Mouse (Mus musculus) forebrain, embryonic 12.5 days (tissue): ENCODE data around the gene Gm5431. TPM values are rescaled to one million over a fixed set of nuclear protein-coding genes. Genes with fewer than 3 reads are reported as not detected.
"Not testable (repeated sequence)": the region's sequence is repeated elsewhere in the genome, so short reads cannot be mapped to it uniquely, and the experiment has no call there.

ENCODE experiments used
- ATAC-seq: fragments of 200-750 bp; cut with Nextera tagmentation; 2 replicates; pipeline ENCODE4 v1.8.0; 2017; ENCODE audit warnings: moderate TSS enrichment; ENCODE audit not compliant: low FRiP score
- H3K27ac ChIP-seq: fragments of 300-500 bp; sonication (generic); 2 replicates; pipeline ENCODE4 v1.5.1; 2016; ENCODE audit warnings: mild to moderate bottlenecking
- H3K27me3 ChIP-seq: fragments of 300-500 bp; sonication (generic); 2 replicates; pipeline ENCODE4 v1.6.1; 2016; ENCODE audit warnings: mild to moderate bottlenecking
- H3K36me3 ChIP-seq: fragments of 300-500 bp; sonication (generic); replicated peaks from 2 replicates; pipeline ENCODE4 v1.6.1; 2016; ENCODE audit warnings: mild to moderate bottlenecking
- H3K4me1 ChIP-seq: fragments of 300-500 bp; sonication (generic); 2 replicates; pipeline ENCODE4 v1.6.1; 2016
- H3K4me2 ChIP-seq: fragments of 300-500 bp; sonication (generic); 2 replicates; pipeline ENCODE4 v1.6.1; 2016; ENCODE audit warnings: mild to moderate bottlenecking, moderate library complexity
- H3K4me3 ChIP-seq: fragments of 300-500 bp; sonication (generic); replicated peaks from 2 replicates; pipeline ENCODE4 v1.5.1; 2016; ENCODE audit warnings: mild to moderate bottlenecking
- H3K9ac ChIP-seq: fragments of 300-500 bp; sonication (generic); 2 replicates; pipeline ENCODE4 v1.6.1; 2016; ENCODE audit warnings: mild to moderate bottlenecking
- H3K9me3 ChIP-seq: fragments of 300-500 bp; sonication (generic); 2 replicates; pipeline ENCODE4 v1.6.1; 2016
- WGBS: fragments of 180-500 bp; shearing (Covaris S2); methylation state at CpG from one replicate; pipeline ENCODE4 v1.1.7; 2016; 5-methylcytosine and 5-hydroxymethylcytosine counted together
- polyA plus RNA-seq: library from polyadenylated mRNA; unstranded; fragments of >200 nt; fragmentation: Nextera tagmentation; extraction: Ambion mirVana; gene quantifications from 2 replicates; pipeline ENCODE4 v1.2.1, GENCODE M21; 2016

Gene Gm5431
- polyA plus RNA-seq, 1 experiment from 2014 or later, result 0.09 TPM

DNA sequence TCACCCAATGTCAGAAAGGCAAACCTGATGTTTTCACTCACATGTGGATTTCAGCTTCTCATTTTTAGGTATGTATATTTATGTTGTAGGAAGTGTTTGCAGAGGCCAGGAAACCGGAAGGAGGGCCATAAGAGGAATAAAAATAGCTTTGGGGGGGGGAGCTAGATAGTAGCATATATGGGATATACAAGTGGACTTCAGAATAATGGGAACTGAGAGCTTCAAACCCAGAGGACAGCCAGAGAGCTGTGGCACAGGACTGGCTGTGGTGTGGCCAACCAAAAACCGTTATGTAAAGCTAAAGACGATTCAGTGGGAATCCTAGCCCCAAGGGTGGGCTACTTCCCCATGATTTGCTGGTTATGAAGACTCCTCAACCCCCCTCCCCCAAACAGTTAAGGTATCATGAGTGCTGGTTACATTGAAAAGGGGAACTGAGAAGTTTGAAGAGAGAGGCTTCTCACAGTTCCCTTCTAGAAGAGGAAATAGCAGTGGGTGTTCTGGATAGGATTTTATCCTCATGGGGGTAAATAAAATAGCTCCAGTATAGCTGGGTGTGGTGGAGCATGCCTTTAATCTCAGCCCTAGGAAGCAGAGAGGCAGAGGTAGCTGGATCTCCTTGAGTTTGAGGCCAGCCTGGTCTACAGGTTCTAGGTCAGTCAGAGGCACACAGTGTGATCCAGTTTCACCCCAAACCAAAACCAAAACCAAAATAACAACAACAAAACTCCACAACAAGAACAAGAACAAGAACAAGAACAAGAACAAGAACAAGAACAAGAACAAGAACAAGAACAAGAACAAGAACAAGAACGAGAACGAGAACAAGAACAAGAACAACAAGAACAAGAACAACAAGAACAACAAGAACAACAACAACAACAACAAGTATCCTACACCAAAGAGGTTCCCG is 1.1 kb downstream of the Gm5431 start:
- not testable (repeated sequence) for H3K4me2 ChIP-seq, H3K4me1 ChIP-seq, H3K27me3 ChIP-seq, H3K9me3 ChIP-seq, H3K4me3 ChIP-seq, H3K36me3 ChIP-seq, H3K9ac ChIP-seq, H3K27ac ChIP-seq, ATAC-seq
- 84% methylated on average over 6 of the region's 6 CpGs for WGBS

DNA sequence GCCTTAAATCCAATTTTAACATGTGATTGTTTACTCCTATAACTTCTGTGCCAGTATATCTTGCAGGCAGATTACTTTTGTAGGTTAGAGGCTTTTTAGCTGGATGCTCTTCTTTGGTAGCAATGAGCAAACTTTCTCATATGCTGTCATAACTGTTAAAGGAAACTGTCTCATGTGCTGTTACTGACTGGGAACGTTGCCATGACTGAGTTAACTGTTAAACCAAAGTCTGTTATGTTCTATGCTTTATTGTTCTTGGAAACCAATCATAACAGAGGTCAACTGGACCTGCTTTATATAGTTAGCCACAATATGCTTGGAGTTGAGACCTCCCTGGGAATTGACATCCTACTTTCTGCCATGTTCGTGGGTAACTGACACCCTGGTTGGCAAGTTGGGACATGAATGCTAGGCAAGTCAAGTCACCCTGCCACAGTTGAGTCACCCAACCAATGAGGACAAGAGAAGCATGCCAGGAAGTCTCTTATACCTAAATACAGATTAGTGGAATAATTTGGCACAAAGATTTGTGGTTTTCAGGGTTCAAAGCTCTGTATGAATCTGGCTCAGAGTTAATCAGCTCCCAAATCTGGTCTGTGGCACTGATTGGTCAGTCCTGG is 3.1 kb downstream of the Gm5431 start:
- Histone ChIP-seq H3K4me3 (no peak overlapping the region), H3K27ac (no peak overlapping the region), H3K9ac (no peak overlapping the region), H3K36me3 (no peaks in the 10 kb centered on the region), H3K4me2 (no peak overlapping the region), H3K9me3 (no peaks in the 10 kb centered on the region), H3K4me1 (no peaks in the 10 kb centered on the region), H3K27me3 (no peaks in the 10 kb centered on the region)
- WGBS, result 74% methylated on average over 2 of the region's 2 CpGs
- no peak for ATAC-seq

DNA sequence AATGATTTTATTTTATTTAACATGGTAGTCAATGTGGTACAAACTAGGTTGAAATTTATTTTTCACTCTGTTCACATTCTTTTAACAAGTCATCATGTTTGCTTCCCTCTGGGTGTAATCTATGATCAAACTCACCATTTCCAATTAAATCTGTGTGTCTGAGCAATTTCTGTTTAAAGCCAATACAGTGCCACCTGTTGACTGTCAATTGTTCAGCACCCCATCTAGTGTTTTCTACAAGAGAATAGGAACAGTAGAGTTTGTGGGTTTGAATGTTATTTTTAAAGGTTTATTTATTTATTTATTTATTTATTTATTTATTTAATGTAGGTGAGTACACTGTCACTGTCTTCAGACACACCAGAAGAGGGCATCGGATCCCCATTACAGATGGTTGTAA is 25.3 kb downstream of the Gm5431 start:
- ATAC-seq, result no peak

DNA sequence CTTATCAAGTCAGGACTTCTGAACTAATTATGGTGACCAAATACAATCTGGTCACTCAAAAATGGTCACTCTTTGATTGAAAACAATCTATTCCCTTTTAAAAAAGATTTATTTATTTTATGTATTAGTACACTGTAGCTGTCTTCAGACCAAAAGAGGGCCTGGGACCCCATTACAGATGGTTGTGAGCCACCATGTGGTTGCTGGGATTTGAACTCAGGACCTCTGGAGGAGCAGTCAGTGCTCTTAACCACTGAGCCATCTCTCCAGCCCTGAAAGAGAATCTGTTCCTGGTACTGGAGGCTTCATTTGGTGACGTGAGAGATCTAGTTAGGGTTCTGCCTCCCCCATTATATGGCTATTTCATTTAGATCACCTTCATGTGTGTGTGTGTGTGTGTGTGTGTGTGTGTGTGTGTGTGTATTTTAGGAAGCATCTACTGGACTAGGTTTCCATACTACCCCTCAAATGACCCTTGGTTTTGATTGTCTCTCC is 26.6 kb downstream of the Gm5431 start:
- H3K4me2 ChIP-seq, H3K4me3 ChIP-seq, H3K36me3 ChIP-seq, H3K9me3 ChIP-seq, H3K27ac ChIP-seq, ATAC-seq, H3K9ac ChIP-seq: not testable (repeated sequence)
- WGBS, result 72% methylated on average over 1 of the region's 1 CpGs
- peaks cover 15% of the 10 kb centered on the region for H3K4me1 ChIP-seq
- H3K27me3 ChIP-seq, result peaks cover 23% of the 10 kb centered on the region; the same call in 1 of the 2 replicates

More for the DNA sequence above, 25.3 kb downstream of the Gm5431 start:
- Histone ChIP-seq H3K9ac (no peak overlapping the region), H3K9me3 (no peaks in the 10 kb centered on the region), H3K27ac (no peak overlapping the region), H3K27me3 (peaks cover 17% of the 10 kb centered on the region; the same call in 1 of the 2 replicates), H3K4me1 (peaks cover 5% of the 10 kb centered on the region), H3K36me3 (no peaks in the 10 kb centered on the region), H3K4me3 (no peak overlapping the region), H3K4me2 (no peak overlapping the region)
- WGBS, result 88% methylated on average over 1 of the region's 1 CpGs

DNA sequence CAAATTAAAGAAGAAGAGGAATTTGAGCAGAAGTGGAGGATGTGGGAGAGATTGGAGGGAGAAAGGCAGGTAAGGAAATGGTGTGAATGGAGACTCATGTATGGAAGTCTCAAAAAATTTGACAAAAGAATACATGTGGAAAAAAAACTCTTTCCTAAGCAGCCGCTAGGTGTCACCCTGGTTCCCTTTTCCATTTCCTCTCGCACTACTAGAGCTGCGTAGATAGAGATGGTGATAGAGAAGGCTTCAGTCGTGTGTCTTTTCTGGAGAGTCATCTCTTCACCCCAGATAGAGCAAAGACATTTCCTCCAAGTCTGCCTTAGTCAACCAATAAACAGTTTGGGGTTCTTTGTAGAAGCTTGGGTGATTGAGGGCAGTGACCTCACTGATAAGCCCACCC is 27.5 kb downstream of the Gm5431 start:
- Histone ChIP-seq H3K36me3 (no peaks in the 10 kb centered on the region), H3K4me3 (no peak overlapping the region), H3K9me3 (no peaks in the 10 kb centered on the region), H3K4me2 (no peak overlapping the region), H3K9ac (no peak overlapping the region), H3K4me1 (peaks cover 15% of the 10 kb centered on the region), H3K27me3 (peaks cover 23% of the 10 kb centered on the region; the same call in 1 of the 2 replicates), H3K27ac (no peak overlapping the region)
- peak; percentile 68; the same call in 1 of the 2 replicates for ATAC-seq
- WGBS, result 5% methylated on average over 4 of the region's 4 CpGs

DNA sequence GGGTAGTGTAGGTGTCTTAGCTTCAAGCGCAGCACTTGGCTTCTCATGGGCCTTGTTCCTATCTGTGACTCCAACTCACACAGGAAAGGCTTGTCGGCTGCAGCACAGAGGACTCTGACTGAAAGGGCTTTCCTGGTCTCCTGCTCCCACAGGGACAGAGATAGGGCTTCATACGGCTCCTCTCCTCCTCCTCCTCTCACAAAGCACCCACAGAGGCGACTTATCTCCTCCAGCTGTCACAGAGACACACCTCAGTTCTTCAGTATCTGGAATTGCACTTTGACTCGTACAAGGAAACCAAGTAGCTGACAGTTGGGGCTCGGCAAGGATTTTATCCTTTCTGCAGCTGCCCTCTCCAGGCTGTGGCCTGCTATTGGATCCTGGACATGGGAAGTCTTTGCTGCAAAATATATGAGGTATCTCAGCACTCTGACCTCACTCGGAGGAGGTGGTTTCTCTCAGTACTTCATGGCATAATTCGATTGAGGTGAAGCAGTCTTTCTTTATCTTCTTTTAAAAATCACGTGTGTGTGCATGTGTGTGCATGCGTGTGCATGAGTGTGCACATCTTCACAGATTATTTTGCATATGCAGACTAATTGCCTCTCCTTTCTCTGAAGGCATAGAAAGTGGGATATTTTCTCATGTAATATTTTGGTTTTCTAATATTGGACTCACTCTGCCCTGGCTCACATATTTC is 28.3 kb downstream of the Gm5431 start:
- H3K27me3 ChIP-seq, result peaks cover 23% of the 10 kb centered on the region; the same call in 1 of the 2 replicates
- peaks cover 15% of the 10 kb centered on the region for H3K4me1 ChIP-seq
- no peaks in the 10 kb centered on the region for H3K36me3 ChIP-seq
- ATAC-seq, result no peak
- no peaks in the 10 kb centered on the region for H3K9me3 ChIP-seq
- no peak overlapping the region for H3K9ac ChIP-seq
- H3K4me2 ChIP-seq, result no peak overlapping the region
- no peak overlapping the region for H3K27ac ChIP-seq
- WGBS, result 74% methylated on average over 10 of the region's 10 CpGs
- no peak overlapping the region for H3K4me3 ChIP-seq

DNA sequence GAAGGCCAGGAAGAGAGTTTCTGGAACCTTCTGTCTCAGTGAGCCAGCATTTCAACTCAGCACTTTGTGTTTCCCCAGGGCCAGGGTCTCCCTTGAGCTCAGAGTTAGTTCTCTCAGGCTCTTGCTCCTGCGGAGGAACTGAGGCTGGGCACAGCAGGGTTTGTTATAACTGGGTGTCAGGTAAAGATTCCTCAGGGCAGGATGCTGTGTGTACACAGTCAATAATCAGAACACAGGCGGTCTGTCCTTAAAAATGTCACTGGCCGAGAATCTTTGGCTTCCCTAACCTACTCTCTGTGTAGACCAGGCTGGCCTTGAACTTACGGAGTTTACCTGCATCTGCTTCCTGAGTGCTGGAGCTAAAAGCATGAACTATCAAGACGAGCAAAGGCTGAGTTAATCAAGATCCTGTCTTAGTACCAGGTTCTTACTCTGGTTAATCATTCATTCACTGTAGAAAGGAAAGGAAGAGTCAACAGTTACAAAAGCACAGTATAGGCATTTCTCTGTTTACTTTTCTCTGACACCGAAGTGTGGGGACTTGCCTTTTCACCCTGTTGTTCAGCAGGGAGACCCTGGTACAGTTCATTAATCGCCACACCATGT is 29.2 kb downstream of the Gm5431 start:
- WGBS, result 84% methylated on average over 7 of the region's 7 CpGs
- ATAC-seq, result no peak
- Histone ChIP-seq H3K27me3 (peaks cover 25% of the 10 kb centered on the region; the same call in 1 of the 2 replicates), H3K9me3 (no peaks in the 10 kb centered on the region), H3K9ac (no peak overlapping the region), H3K4me1 (peaks cover 15% of the 10 kb centered on the region), H3K4me3 (no peak overlapping the region), H3K27ac (no peak overlapping the region), H3K36me3 (no peaks in the 10 kb centered on the region), H3K4me2 (no peak overlapping the region)

DNA sequence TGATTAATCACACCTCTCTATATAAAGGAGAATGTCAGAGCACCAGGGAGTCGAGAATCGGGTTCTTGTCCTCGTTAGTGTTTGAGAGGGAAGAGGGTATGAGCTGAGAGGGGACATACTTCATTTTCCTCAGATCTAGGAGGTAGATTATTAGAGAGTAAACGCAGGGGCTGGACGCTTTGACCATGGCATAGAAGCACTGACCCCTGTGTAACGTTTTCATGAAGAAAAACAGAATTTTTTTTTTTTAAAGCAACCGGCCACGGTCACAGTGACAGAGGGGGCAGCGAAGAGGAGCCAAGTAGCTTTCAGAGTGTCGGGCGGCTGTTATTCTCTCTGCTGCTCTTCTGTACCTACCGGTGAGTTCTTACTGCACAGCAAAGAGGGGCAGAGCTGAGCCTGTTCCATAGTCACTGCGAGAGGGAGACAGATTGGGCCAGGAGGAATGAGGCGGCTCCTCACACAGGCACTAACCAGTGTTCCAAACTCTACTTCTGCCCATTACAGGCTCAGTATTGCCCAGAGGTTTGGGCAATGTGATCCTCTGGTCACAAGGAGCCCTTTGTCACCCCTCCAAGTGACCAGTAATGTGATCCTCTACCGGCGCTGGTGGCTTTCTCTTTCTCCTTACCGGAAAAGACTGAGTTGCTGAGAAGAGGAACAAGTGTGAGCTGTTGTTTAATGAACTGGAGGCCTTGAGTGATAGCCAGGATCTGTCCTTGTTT is 30.0 kb downstream of the Gm5431 start:
- peak; percentile 59; the same call in 1 of the 2 replicates for ATAC-seq
- peak overlapping the region; percentile 63 for H3K4me2 ChIP-seq
- WGBS, result 13% methylated on average over 17 of the region's 17 CpGs
- no peaks in the 10 kb centered on the region for H3K36me3 ChIP-seq
- H3K27me3 ChIP-seq, result peaks cover 25% of the 10 kb centered on the region; the same call in 1 of the 2 replicates
- H3K9ac ChIP-seq, result 0 out of 2 replicates have a peak overlapping the region, but pooled peaks have one; percentile 54
- no peaks in the 10 kb centered on the region for H3K9me3 ChIP-seq
- H3K4me3 ChIP-seq, result peak overlapping the region; percentile 41
- no peak overlapping the region for H3K27ac ChIP-seq
- peaks cover 15% of the 10 kb centered on the region for H3K4me1 ChIP-seq

DNA sequence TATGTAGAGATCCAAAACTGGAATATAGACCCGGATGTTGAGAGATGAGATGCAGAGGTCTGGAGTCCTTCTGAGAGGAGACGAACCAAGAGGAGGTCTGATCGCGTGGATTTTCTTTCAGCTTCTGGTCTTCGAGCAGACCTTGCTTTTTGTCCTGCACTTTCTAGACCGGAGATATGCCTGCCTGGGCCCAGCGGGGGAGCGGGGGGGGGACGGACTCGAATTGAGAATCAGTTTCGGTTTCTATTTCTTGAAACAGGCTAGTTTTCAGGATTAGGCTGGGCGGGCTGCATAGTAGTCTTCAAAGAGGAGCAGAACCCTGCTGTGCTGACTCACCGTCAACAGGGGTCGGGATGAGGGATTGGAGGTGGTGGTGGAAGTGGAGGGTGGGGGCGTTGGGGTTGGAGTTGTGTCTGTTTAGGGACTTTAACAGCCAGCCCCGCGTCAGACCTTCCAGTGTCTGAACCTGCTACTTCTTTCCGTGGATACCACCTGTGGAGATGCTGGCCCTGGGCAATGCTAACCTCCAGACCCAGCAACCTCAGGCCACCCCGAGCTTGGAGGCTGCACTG is 30.7 kb downstream of the Gm5431 start, which contains the start of gene Irgm1:
Gene Irgm1, minus strand, starts transcription at position 483 of the 572 bp plus-strand sequence.
- 0 out of 2 replicates have a peak, but pooled peaks have one; percentile 21 for ATAC-seq
- Histone ChIP-seq H3K27me3 (peaks cover 25% of the 10 kb centered on the region; the same call in 1 of the 2 replicates), H3K9ac (peak within 1 kb of the TSS; percentile 54), H3K27ac (no peak within 1 kb of the TSS), H3K4me2 (peak within 1 kb of the TSS; percentile 63), H3K4me3 (peak within 1 kb of the TSS; percentile 41), H3K9me3 (no peaks in the 10 kb centered on the region), H3K36me3 (no peaks in the 10 kb centered on the region), H3K4me1 (peaks cover 15% of the 10 kb centered on the region)
- WGBS, result 2% methylated on average over 18 of the region's 19 CpGs

DNA sequence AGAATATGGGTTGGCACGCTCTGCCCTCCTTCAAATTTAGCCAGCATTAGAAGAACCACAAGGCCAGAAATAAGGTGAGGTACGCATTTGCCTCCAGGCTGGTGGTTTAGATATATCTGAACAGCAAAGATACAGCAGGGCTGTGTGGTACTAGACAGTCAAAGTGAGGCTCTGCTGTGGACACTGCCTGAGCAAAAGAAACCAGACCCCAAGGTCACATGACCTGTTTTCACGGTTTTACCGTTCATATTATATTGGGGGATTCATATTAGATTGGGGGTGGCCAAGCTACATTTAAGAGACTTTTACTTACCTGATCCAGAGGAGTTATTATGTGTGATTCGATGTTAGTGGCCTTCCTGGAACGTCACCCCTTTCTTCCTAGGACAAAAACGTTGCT is 31.2 kb downstream of the Gm5431 start:
- Histone ChIP-seq H3K4me3 (peak overlapping the region; percentile 41), H3K36me3 (no peaks in the 10 kb centered on the region), H3K27me3 (peaks cover 25% of the 10 kb centered on the region; the same call in 1 of the 2 replicates), H3K4me1 (peaks cover 15% of the 10 kb centered on the region), H3K9ac (peak overlapping the region; percentile 54), H3K27ac (no peak overlapping the region), H3K4me2 (peak overlapping the region; percentile 63), H3K9me3 (no peaks in the 10 kb centered on the region)
- ATAC-seq, result no peak
- WGBS, result 40% methylated on average over 7 of the region's 7 CpGs
